Mouse (Mus musculus) stomach, embryonic 14.5 days (tissue): ENCODE results near the gene Rbfox2. TPM values are rescaled to one million over a fixed set of nuclear protein-coding genes. Genes with fewer than 3 reads are reported as not detected.
A peak's percentile ranks its signal among the peaks of the same experiment; 100 is the strongest.

ENCODE experiments used
- ATAC-seq: fragments of 200-750 bp; cut with Nextera tagmentation; 2 replicates; pipeline ENCODE4 v1.8.0; 2017; ENCODE audit warnings: low read depth, moderate TSS enrichment; ENCODE audit not compliant: insufficient number of reproducible peaks, insufficient read depth, low FRiP score
- H3K27ac ChIP-seq: fragments of 300-500 bp; sonication (generic); 2 replicates; pipeline ENCODE4 v1.5.1; 2014; ENCODE audit warnings: mild to moderate bottlenecking, low read length, moderate library complexity, mixed read lengths
- H3K27me3 ChIP-seq: fragments of 300-500 bp; sonication (generic); 2 replicates; pipeline ENCODE4 v1.6.1; 2014; ENCODE audit warnings: low read length, control low read depth, mixed read lengths; ENCODE audit not compliant: control insufficient read depth, insufficient read depth
- H3K36me3 ChIP-seq: fragments of 300-500 bp; sonication (generic); 2 replicates; pipeline ENCODE4 v1.6.1; 2014; ENCODE audit warnings: mild to moderate bottlenecking, control low read depth, low read length, moderate library complexity, mixed read lengths; ENCODE audit not compliant: control insufficient read depth, insufficient read depth
- H3K4me1 ChIP-seq: fragments of 300-500 bp; sonication (generic); 2 replicates; pipeline ENCODE4 v1.6.1; 2014; ENCODE audit warnings: low read length, control low read depth, mixed read lengths; ENCODE audit not compliant: control insufficient read depth, insufficient read depth
- H3K4me2 ChIP-seq: fragments of 300-500 bp; sonication (generic); replicated peaks from 2 replicates; pipeline ENCODE4 v1.6.1; 2014; ENCODE audit warnings: low read depth, low read length, control low read depth
- H3K4me3 ChIP-seq: fragments of 300-500 bp; sonication (generic); 2 replicates; pipeline ENCODE4 v1.5.1; 2014; ENCODE audit warnings: low read depth, low read length, control low read depth
- H3K9ac ChIP-seq: fragments of 300-500 bp; sonication (generic); replicated peaks from 2 replicates; pipeline ENCODE4 v1.6.1; 2014; ENCODE audit warnings: low read depth, mild to moderate bottlenecking, control low read depth, low read length, moderate library complexity, mixed read lengths
- H3K9me3 ChIP-seq: fragments of 300-500 bp; sonication (generic); 2 replicates; pipeline ENCODE4 v1.6.1; 2016; ENCODE audit warnings: low read depth, low read length, control low read depth; ENCODE audit not compliant: control insufficient read depth
- WGBS: fragments of 180-500 bp; shearing (Covaris S2); extraction: QIAGEN DNeasy Blood & Tissue Kit; methylation state at CpG from one replicate; pipeline ENCODE4 v1.1.7; 2014; 5-methylcytosine and 5-hydroxymethylcytosine counted together
- polyA plus RNA-seq: library from polyadenylated mRNA; unstranded; fragments of >200 nt; fragmentation: Nextera tagmentation; extraction: Ambion mirVana; gene quantifications from 2 replicates; pipeline ENCODE4 v1.2.1, GENCODE M21; 2014

Gene Rbfox2
- 90.5 and 93.7 TPM in 2 replicates for polyA plus RNA-seq

- ATAC-seq, result peak; percentile 94
- WGBS, result under 1% methylated on average over 88 of the region's 90 CpGs
- no peaks in the 10 kb centered on the region for H3K36me3 ChIP-seq
- H3K4me3 ChIP-seq, result peak within 1 kb of the TSS; percentile 94
- peak within 1 kb of the TSS; percentile 73 for H3K4me2 ChIP-seq
- H3K4me1 ChIP-seq, result peaks cover 20% of the 10 kb centered on the region
- no peaks in the 10 kb centered on the region for H3K9me3 ChIP-seq
- no peaks in the 10 kb centered on the region for H3K27me3 ChIP-seq
- H3K27ac ChIP-seq, result peak within 1 kb of the TSS; percentile 99
- peak within 1 kb of the TSS; percentile 96 for H3K9ac ChIP-seq
Measured at GRCm38 (mm10) chr15:77306547-77307261, at the start of gene Rbfox2. Gene Rbfox2, minus strand, starts transcription at chr15:77307004.

GRCm38 (mm10) chr15:77356248-77356810 is 49.5 kb upstream of the Rbfox2 start:
- Histone ChIP-seq H3K9me3 (no peaks in the 10 kb centered on the region), H3K27me3 (no peaks in the 10 kb centered on the region), H3K4me1 (peaks cover 33% of the 10 kb centered on the region), H3K27ac (no peak overlapping the region), H3K36me3 (no peaks in the 10 kb centered on the region), H3K4me3 (no peak overlapping the region), H3K4me2 (0 out of 2 replicates have a peak overlapping the region, but pooled peaks have one; percentile 29), H3K9ac (no peak overlapping the region)
- ATAC-seq, result no peak
- WGBS, result 9% methylated on average over 11 of the region's 11 CpGs

- Histone ChIP-seq H3K4me1 (peaks cover 33% of the 10 kb centered on the region), H3K9ac (no peak overlapping the region), H3K36me3 (no peaks in the 10 kb centered on the region), H3K4me2 (no peak overlapping the region), H3K27ac (no peak overlapping the region), H3K9me3 (no peaks in the 10 kb centered on the region), H3K4me3 (no peak overlapping the region), H3K27me3 (no peaks in the 10 kb centered on the region)
- no peak for ATAC-seq
- WGBS, result 64% methylated on average over 6 of the region's 6 CpGs
Measured at GRCm38 (mm10) chr15:77354848-77355551, 48.2 kb upstream of the Rbfox2 start.

- Histone ChIP-seq H3K27me3 (no peaks in the 10 kb centered on the region), H3K4me1 (peaks cover 31% of the 10 kb centered on the region), H3K4me2 (no peak overlapping the region), H3K27ac (no peak overlapping the region), H3K9me3 (no peaks in the 10 kb centered on the region), H3K9ac (no peak overlapping the region), H3K36me3 (no peaks in the 10 kb centered on the region), H3K4me3 (no peak overlapping the region)
- whole genome bisulfite sequencing, result 59% methylated on average over 4 of the region's 4 CpGs
- ATAC-seq, result no peak
Measured at GRCm38 (mm10) chr15:77354496-77354847, 47.7 kb upstream of the Rbfox2 start.

- no peaks in the 10 kb centered on the region for H3K27me3 ChIP-seq
- H3K9me3 ChIP-seq, result no peaks in the 10 kb centered on the region
- H3K4me1 ChIP-seq, result peaks cover 26% of the 10 kb centered on the region; the same call in 1 of the 2 replicates
- no peaks in the 10 kb centered on the region for H3K36me3 ChIP-seq
- ATAC-seq, result no peak
- H3K9ac ChIP-seq, result no peak overlapping the region
- H3K4me2 ChIP-seq, result no peak overlapping the region
- 10% methylated on average over 4 of the region's 4 CpGs for WGBS
- no peak overlapping the region for H3K4me3 ChIP-seq
- H3K27ac ChIP-seq, result no peak overlapping the region
Measured at GRCm38 (mm10) chr15:77353764-77354163, 47.0 kb upstream of the Rbfox2 start.

- no peak overlapping the region for H3K9ac ChIP-seq
- H3K9me3 ChIP-seq, result no peaks in the 10 kb centered on the region
- H3K4me3 ChIP-seq, result no peak overlapping the region
- WGBS, result 65% methylated on average over 7 of the region's 7 CpGs
- no peak overlapping the region for H3K4me2 ChIP-seq
- no peaks in the 10 kb centered on the region for H3K27me3 ChIP-seq
- peaks cover 23% of the 10 kb centered on the region; the same call in 1 of the 2 replicates for H3K4me1 ChIP-seq
- no peak for ATAC-seq
- H3K27ac ChIP-seq, result no peak overlapping the region
- H3K36me3 ChIP-seq, result no peaks in the 10 kb centered on the region
Measured at GRCm38 (mm10) chr15:77352863-77353262, 46.1 kb upstream of the Rbfox2 start.

GRCm38 (mm10) chr15:77350117-77350516 is 43.3 kb upstream of the Rbfox2 start:
- no peaks in the 10 kb centered on the region for H3K36me3 ChIP-seq
- ATAC-seq, result no peak
- WGBS, result 85% methylated on average over 7 of the region's 7 CpGs

GRCm38 (mm10) chr15:77348146-77348545 is 41.3 kb upstream of the Rbfox2 start:
- Histone ChIP-seq H3K4me1 (peaks cover 12% of the 10 kb centered on the region), H3K36me3 (no peaks in the 10 kb centered on the region), H3K9me3 (no peaks in the 10 kb centered on the region), H3K27me3 (no peaks in the 10 kb centered on the region), H3K27ac (no peak overlapping the region), H3K4me3 (no peak overlapping the region), H3K9ac (no peak overlapping the region), H3K4me2 (no peak overlapping the region)
- no peak for ATAC-seq
- WGBS, result 73% methylated on average over 7 of the region's 7 CpGs

More at GRCm38 (mm10) chr15:77350117-77350516, 43.3 kb upstream of the Rbfox2 start:
- Histone ChIP-seq H3K9ac (no peak overlapping the region), H3K4me2 (no peak overlapping the region), H3K9me3 (no peaks in the 10 kb centered on the region), H3K4me3 (no peak overlapping the region), H3K27ac (no peak overlapping the region), H3K4me1 (0 out of 2 replicates have a peak, but pooled peaks cover 10% of the 10 kb centered on the region), H3K27me3 (no peaks in the 10 kb centered on the region)
